Mouse (Mus musculus) embryonic facial prominence, embryonic 11.5 days (tissue): ENCODE data around the gene Dctn5. TPM values are rescaled to one million over a fixed set of nuclear protein-coding genes. Genes with fewer than 3 reads are reported as not detected.
A peak's percentile ranks its signal among the peaks of the same experiment; 100 is the strongest.
"Not testable (repeated sequence)": the region's sequence is repeated elsewhere in the genome, so short reads cannot be mapped to it uniquely, and the experiment has no call there.

Experiments used
- ATAC-seq: fragments of 200-750 bp; cut with Nextera tagmentation; replicated peaks from 2 replicates; pipeline ENCODE4 v1.8.0; 2017; ENCODE audit warnings: low read depth; ENCODE audit not compliant: insufficient number of reproducible peaks, low FRiP score, low TSS enrichment
- DNase-seq: peaks from one replicate; pipeline ENCODE4 v3.0.0-alpha.2; 2015; ENCODE audit warnings: low spot score
- H3K27ac ChIP-seq: fragments of 300-500 bp; sonication (generic); replicated peaks from 2 replicates; pipeline ENCODE4 v1.5.1; 2014; ENCODE audit warnings: mild to moderate bottlenecking, low read depth, low read length, control low read depth
- H3K27me3 ChIP-seq: fragments of 300-500 bp; sonication (generic); 2 replicates; pipeline ENCODE4 v1.6.1; 2014; ENCODE audit warnings: mild to moderate bottlenecking, low read length, moderate library complexity, mixed read lengths; ENCODE audit not compliant: control insufficient read depth, insufficient read depth
- H3K36me3 ChIP-seq: fragments of 300-500 bp; sonication (generic); replicated peaks from 2 replicates; pipeline ENCODE4 v1.6.1; 2014; ENCODE audit warnings: low read depth, mild to moderate bottlenecking, low read length, moderate library complexity, mixed read lengths; ENCODE audit not compliant: control insufficient read depth, insufficient read depth
- H3K4me1 ChIP-seq: fragments of 300-500 bp; sonication (generic); 2 replicates; pipeline ENCODE4 v1.6.1; 2014; ENCODE audit warnings: low read length, mixed read lengths; ENCODE audit not compliant: control insufficient read depth, insufficient read depth
- H3K4me2 ChIP-seq: fragments of 300-500 bp; sonication (generic); 2 replicates; pipeline ENCODE4 v1.6.1; 2014; ENCODE audit warnings: low read depth, mild to moderate bottlenecking, control low read depth, low read length, moderate library complexity
- H3K4me3 ChIP-seq: fragments of 300-500 bp; sonication (generic); 2 replicates; pipeline ENCODE4 v1.5.1; 2014; ENCODE audit warnings: low read depth, low read length, control low read depth
- H3K9ac ChIP-seq: fragments of 300-500 bp; sonication (generic); replicated peaks from 2 replicates; pipeline ENCODE4 v1.6.1; 2014; ENCODE audit warnings: mild to moderate bottlenecking, control low read depth, low read length
- H3K9me3 ChIP-seq: fragments of 300-500 bp; sonication (generic); replicated peaks from 2 replicates; pipeline ENCODE4 v1.6.1; 2016; ENCODE audit warnings: mild to moderate bottlenecking, low read length, inconsistent platforms, mixed read lengths; ENCODE audit not compliant: control insufficient read depth
- WGBS: fragments of 180-500 bp; shearing (Covaris S2); extraction: QIAGEN DNeasy Blood & Tissue Kit; methylation state at CpG from one replicate; pipeline ENCODE4 v1.1.7; 2014; 5-methylcytosine and 5-hydroxymethylcytosine counted together
- polyA plus RNA-seq: library from polyadenylated mRNA; unstranded; fragments of >200 nt; fragmentation: Nextera tagmentation; extraction: Ambion mirVana; gene quantifications from 2 replicates; pipeline ENCODE4 v1.2.1, GENCODE M21; 2014

The Dctn5 gene
- polyA plus RNA-seq = 124 and 132 TPM in 2 replicates

DNA sequence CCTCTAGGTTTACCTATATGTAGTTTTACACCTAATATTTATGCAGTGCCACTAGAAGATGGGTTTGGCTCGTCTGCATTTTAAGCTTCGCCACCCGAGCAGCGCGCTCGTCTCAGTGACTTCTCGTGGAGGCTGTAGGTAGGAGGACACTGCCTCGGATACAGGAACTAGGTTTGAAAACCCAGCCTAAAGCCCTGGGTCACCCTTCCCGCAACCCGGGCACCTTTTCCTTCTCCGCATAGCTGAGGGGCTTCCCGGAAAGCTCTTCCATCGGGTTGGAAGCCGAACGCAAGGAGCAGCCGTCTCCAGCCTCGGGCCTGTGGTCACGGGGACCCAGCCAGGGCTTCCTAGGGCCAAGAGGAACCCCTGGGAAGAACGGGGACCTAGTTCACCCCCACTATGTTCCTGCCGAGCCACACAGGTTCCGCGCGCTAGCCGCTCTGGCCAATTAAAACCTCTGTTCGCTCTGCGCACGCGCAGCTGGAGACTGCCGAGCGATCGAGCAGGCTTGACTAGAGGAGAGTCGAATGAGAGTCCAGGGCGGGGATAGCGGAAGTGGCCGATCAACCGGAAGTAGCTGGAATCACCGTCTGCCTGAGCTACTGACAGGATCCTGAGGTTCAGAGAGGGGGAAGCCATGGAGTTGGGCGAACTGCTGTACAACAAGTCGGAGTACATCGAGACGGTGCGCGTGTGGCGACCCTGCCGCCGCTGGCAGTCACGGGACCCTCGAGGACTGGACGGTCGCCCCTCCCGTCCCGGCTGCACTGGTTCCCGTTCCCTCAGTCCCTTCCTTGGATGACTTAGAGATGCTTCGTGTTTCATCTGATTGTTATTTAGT is at the start of gene Dctn5, which contains the start of gene Palb2:
Dctn5 (plus strand) TSS at position 545 of the 841 bp plus-strand sequence.
Palb2 (minus strand) TSS at position 489 of the 841 bp plus-strand sequence.
- Histone ChIP-seq H3K27me3 (no peaks in the 10 kb centered on the region), H3K27ac (no peak within 1 kb of the TSS), H3K4me2 (peak within 1 kb of the TSS; percentile 64), H3K36me3 (no peaks in the 10 kb centered on the region; the same call in none of the 2 replicates), H3K4me1 (no peaks in the 10 kb centered on the region), H3K4me3 (peak within 1 kb of the TSS; percentile 78), H3K9ac (peak within 1 kb of the TSS; percentile 76), H3K9me3 (no peaks in the 10 kb centered on the region)
- ATAC-seq = peak; percentile 96
- WGBS = under 1% methylated on average over 54 of the region's 54 CpGs
- DNase-seq = peak; percentile 98

- Histone ChIP-seq H3K27me3 (no peaks in the 10 kb centered on the region), H3K27ac (no peak overlapping the region), H3K4me2 (no peak overlapping the region), H3K4me3 (no peak overlapping the region), H3K9me3 (no peaks in the 10 kb centered on the region), H3K4me1 (no peaks in the 10 kb centered on the region), H3K9ac (no peak overlapping the region), H3K36me3 (peaks cover 12% of the 10 kb centered on the region)
- WGBS = 92% methylated on average over 11 of the region's 11 CpGs
- no peak for DNase-seq
- ATAC-seq = no peak
Measured at GRCm38 (mm10) chr7:122087195-122087982, 45.5 kb upstream of the Dctn5 start.

- Histone ChIP-seq H3K36me3 (peaks cover 19% of the 10 kb centered on the region), H3K4me1 (no peaks in the 10 kb centered on the region), H3K4me3 (no peak overlapping the region), H3K4me2 (no peak overlapping the region), H3K27ac (no peak overlapping the region), H3K9me3 (no peaks in the 10 kb centered on the region), H3K27me3 (no peaks in the 10 kb centered on the region), H3K9ac (no peak overlapping the region)
- no peak for ATAC-seq
- 91% methylated on average over 2 of the region's 2 CpGs for WGBS
- DNase-seq = no peak
Measured at GRCm38 (mm10) chr7:122094564-122095330, 38.1 kb upstream of the Dctn5 start.

DNA sequence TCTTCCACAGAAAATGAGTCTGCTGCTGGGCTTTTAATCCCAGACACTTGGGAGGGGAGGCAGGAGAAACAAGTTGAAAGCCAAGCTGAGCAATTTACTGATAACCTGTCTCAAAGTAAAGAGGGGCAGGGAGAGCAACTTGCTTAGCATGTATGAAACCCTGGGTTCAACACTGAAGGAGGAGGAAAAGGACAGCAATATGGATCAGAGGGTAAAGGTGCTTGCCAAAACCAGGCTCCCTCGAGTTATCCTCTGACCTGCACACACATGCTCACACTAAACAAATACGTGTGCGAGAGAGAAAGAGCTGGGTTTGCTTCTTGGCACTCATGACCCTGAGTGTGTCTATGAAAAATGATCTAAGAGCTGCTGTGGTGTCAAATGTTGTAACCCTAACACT is 34.8 kb upstream of the Dctn5 start:
- no peak for ATAC-seq
- peaks cover 14% of the 10 kb centered on the region for H3K36me3 ChIP-seq

GRCm38 (mm10) chr7:122099222-122099621 is 33.6 kb upstream of the Dctn5 start:
- DNase-seq (peak; percentile 65), ATAC-seq (no peak)
- H3K4me3 ChIP-seq = no peak overlapping the region
- H3K36me3 ChIP-seq = peaks cover 14% of the 10 kb centered on the region
- H3K9me3 ChIP-seq = no peaks in the 10 kb centered on the region
- H3K9ac ChIP-seq = no peak overlapping the region
- H3K4me1 ChIP-seq = no peaks in the 10 kb centered on the region; the same call in 1 of the 2 replicates
- H3K27me3 ChIP-seq = no peaks in the 10 kb centered on the region
- no peak overlapping the region for H3K27ac ChIP-seq
- 68% methylated on average over 4 of the region's 4 CpGs for WGBS
- no peak overlapping the region for H3K4me2 ChIP-seq

More for the DNA sequence above, 34.8 kb upstream of the Dctn5 start:
- WGBS = 98% methylated on average over 3 of the region's 3 CpGs
- H3K9ac ChIP-seq = no peak overlapping the region
- H3K9me3 ChIP-seq = no peaks in the 10 kb centered on the region
- no peak for DNase-seq
- no peaks in the 10 kb centered on the region; the same call in 1 of the 2 replicates for H3K4me1 ChIP-seq
- no peak overlapping the region for H3K27ac ChIP-seq
- H3K4me3 ChIP-seq = no peak overlapping the region
- no peaks in the 10 kb centered on the region for H3K27me3 ChIP-seq
- no peak overlapping the region for H3K4me2 ChIP-seq

DNA sequence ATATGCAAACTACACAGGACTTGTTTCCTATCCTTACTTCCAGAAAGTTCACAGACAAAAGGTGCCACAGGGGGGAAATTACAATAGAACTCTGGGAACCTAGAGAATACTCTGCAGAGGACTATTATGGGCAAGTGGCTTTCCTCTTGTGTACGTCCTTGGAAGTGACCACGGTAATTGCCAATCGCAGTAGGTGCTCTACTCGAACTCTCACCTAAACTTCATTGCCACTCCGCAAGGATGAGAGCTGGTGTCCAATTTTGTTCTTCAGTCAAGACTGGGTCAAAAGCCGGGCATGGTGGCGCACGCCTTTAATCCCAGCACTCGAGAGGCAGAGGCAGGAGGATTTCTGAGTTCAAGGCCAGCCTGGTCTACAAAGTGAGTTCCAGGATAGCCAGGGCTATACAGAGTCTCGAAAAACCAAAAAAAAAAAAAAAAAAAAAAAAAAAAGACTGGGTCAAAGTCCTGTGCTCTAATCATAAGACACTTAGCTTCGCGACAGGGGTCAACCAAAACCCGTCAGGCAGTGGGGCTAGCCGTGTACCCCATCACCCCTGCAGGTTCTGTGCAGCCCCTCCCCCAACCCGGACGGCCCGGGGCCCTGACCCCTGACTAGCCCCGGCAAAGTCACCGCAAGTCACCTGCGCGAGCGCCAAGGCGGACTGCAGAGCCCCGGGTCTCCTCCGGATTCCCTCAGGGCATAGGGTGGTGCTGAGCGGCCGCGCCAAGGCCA is 31.7 kb upstream of the Dctn5 start:
- Histone ChIP-seq H3K9ac (peak overlapping the region; percentile 83), H3K4me3 (peak overlapping the region; percentile 74), H3K4me2 (peak overlapping the region; percentile 66)
- DNase-seq (peak; percentile 39), ATAC-seq (peak; percentile 63)
- not testable (repeated sequence) for H3K27me3 ChIP-seq, H3K36me3 ChIP-seq, H3K4me1 ChIP-seq, H3K27ac ChIP-seq, H3K9me3 ChIP-seq
- 6% methylated on average over 24 of the region's 28 CpGs for WGBS

GRCm38 (mm10) chr7:122101747-122102244 is 31.0 kb upstream of the Dctn5 start, which contains the start of gene Ndufab1:
Gene Ndufab1 (minus strand): TSS chr7:122101886.
- 0% methylated on average over 31 of the region's 43 CpGs for WGBS
- Histone ChIP-seq H3K9ac (peak within 1 kb of the TSS; percentile 83), H3K36me3 (no peaks in the 10 kb centered on the region; the same call in 1 of the 2 replicates), H3K4me2 (peak within 1 kb of the TSS; percentile 66), H3K9me3 (no peaks in the 10 kb centered on the region), H3K27ac (no peak within 1 kb of the TSS), H3K4me3 (peak within 1 kb of the TSS; percentile 74), H3K27me3 (no peaks in the 10 kb centered on the region), H3K4me1 (no peaks in the 10 kb centered on the region; the same call in 1 of the 2 replicates)
- peak; percentile 95 for DNase-seq
- peak; percentile 98 for ATAC-seq
